Mouse (Mus musculus) MEL (cell line): ENCODE measurements around the gene Erlec1.

ENCODE experiments used
- BHLHE40 ChIP-seq: IDR thresholded peaks from 2 replicates; pipeline ENCODE4 v1.6.1; 2012; ENCODE audit warnings: low read depth, mild to moderate bottlenecking, inconsistent platforms, low read length, improper control_type of control experiment, borderline replicate concordance
- E2F4 ChIP-seq: IDR thresholded peaks from 2 replicates; pipeline ENCODE4 v1.6.1; 2011; ENCODE audit warnings: low read depth, low read length, improper control_type of control experiment, borderline replicate concordance
- POLR2A ChIP-seq, 2 experiments: IDR thresholded peaks; 2 replicates each; pipeline ENCODE4 v1.6.1; 2011 to 2012; ENCODE audit warnings: low read length in 2 of 2, mild to moderate bottlenecking in 2 of 2, control low read depth in 1 of 2, improper control_type of control experiment in 1 of 2, low read depth in 1 of 2, moderate library complexity in 1 of 2; ENCODE audit not compliant: control insufficient read depth in 1 of 2, insufficient read depth in 1 of 2, poor library complexity in 1 of 2
- POLR2AphosphoS2 ChIP-seq: IDR thresholded peaks from 2 replicates; pipeline ENCODE4 v1.6.1; 2011; ENCODE audit warnings: low read length, improper control_type of control experiment
- TCF12 ChIP-seq: IDR thresholded peaks from 2 replicates; pipeline ENCODE4 v1.6.1; 2014; ENCODE audit warnings: low read depth, mild to moderate bottlenecking, inconsistent platforms, low read length, improper control_type of control experiment, moderate library complexity
- ZC3H11A ChIP-seq: IDR thresholded peaks from 2 replicates; pipeline ENCODE4 v1.6.1; 2012; ENCODE audit warnings: low read depth, mild to moderate bottlenecking, inconsistent platforms, low read length, improper control_type of control experiment

- TF ChIP-seq E2F4 = no peak
- peak; percentile 39; the same call in 1 of the 2 replicates for TF ChIP-seq POLR2AphosphoS2
- TF ChIP-seq POLR2A (IDR thresholded peaks at IDR 0.05; ENCODE audit: control insufficient read depth in 1 of 2, insufficient read depth in 1 of 2, low read depth in 1 of 2, low read length in 2 of 2, poor library complexity in 1 of 2) = no peak
- no peak for TF ChIP-seq ZC3H11A
- TF ChIP-seq TCF12 = peak; percentile 96
- TF ChIP-seq BHLHE40 = no peak
These were observed 47.2 kb upstream of the Erlec1 start for GRCm38 (mm10) chr11:31001169-31001908.
